Mouse (Mus musculus) left cerebral cortex, adult 2 months (tissue): ENCODE data around the gene Grk4. TPM values are rescaled to one million over a fixed set of nuclear protein-coding genes. Genes with fewer than 3 reads are reported as not detected.

Experiments
- DNase-seq, 2 experiments: peaks; one replicate each; pipeline ENCODE4 v3.0.0; 2021 to 2022; ENCODE audit warnings: low spot score in 2 of 2, mixed read lengths in 1 of 2; ENCODE audit errors: extremely low spot score in 1 of 2
- H3K27ac ChIP-seq: fragments of 200-600 bp; 2 replicates; pipeline ENCODE4 v1.8.1; 2022
- H3K4me3 ChIP-seq: fragments of 200-600 bp; 2 replicates; pipeline ENCODE4 v1.8.1; 2022
- CTCF ChIP-seq: fragments of 200-600 bp; IDR thresholded peaks from 2 replicates; pipeline ENCODE4 v1.8.1; 2022; ENCODE audit warnings: antibody characterized with exemption, mild to moderate bottlenecking, moderate library complexity
- intact Hi-C: fragments of 180-260 bp; cut with DNase I; formaldehyde crosslinking; loops from one replicate; pipeline ENCODE4 v1.15.1; 2025
- total RNA-seq, 2 experiments: library from RNA; stranded (reverse); gene quantifications; 2 replicates each; pipeline ENCODE4 v1.2.3; 2021

The Grk4 gene
- total RNA-seq, 2 experiments from 2014 or later, result 3.6 to 4.0 TPM

DNA sequence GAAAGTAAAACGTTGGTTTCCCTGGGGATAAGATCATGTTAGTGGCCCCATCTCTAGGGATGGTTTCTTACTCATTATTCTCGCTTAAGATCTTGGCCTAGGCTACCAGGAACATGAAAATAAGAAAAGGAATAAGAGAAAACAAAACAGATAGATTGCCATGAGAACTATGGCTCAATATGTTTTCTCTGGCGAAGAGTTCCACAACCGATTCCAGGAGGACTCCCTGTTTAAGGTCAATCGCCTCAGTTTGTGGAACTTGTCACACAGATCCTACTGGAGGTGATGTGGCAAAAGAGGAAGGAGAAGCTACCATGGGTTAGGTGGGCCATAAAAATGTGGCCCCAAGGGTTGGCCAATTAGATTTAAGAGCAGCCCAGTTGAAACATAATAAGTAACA is 54.6 kb downstream of the Grk4 start:
- intact Hi-C loops, result no loop called here
- H3K4me3 ChIP-seq, result no peak overlapping the region
- H3K27ac ChIP-seq, result no peak overlapping the region
- TF ChIP-seq CTCF, result no peak
- no peak for DNase-seq

DNA sequence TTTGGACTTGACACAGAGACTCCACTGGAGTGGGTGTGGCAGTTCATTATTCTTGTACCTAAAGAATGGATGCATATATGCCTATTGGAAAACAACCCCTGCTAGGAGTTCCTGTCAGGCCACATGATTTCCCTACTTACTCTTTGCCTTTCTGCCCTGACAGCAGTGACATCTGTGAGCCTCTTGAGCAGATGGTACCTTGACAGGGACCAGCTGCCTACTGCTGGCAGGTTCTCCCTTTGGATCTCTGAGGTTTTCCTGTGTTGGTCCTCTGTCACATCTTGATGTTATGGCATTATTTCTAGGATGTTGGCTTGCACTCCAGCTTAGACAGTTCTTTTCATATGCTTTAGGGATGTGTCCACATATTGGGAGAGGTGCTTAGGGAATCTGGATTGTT is 69.0 kb downstream of the Grk4 start:
- H3K4me3 ChIP-seq, result no peak overlapping the region
- DNase-seq, result no peak
- TF ChIP-seq CTCF, result no peak
- no peak overlapping the region for H3K27ac ChIP-seq
- intact Hi-C loops, result no loop called here

DNA sequence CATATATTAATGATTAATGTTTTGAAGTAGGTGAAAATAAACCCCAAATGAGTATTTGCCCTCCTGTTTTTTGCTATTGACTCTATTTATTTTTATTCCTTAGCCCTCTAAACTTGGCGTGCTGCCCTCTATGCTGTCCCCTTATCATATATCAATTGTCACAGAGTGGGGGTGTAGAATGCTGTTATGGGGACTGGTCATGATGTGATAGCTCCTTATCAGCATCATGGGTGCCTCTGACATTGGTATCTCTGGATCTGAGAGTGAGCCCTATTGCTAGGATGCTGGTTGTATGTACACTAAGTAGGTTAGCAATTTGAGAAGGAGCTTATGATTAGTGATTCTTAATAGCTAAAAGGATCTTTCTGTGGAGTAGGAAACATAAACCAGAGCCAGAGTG is 70.1 kb downstream of the Grk4 start:
- no peak for DNase-seq
- TF ChIP-seq CTCF, result no peak
- Histone ChIP-seq H3K27ac (no peak overlapping the region), H3K4me3 (no peak overlapping the region)
- intact Hi-C loops, result no loop called here

DNA sequence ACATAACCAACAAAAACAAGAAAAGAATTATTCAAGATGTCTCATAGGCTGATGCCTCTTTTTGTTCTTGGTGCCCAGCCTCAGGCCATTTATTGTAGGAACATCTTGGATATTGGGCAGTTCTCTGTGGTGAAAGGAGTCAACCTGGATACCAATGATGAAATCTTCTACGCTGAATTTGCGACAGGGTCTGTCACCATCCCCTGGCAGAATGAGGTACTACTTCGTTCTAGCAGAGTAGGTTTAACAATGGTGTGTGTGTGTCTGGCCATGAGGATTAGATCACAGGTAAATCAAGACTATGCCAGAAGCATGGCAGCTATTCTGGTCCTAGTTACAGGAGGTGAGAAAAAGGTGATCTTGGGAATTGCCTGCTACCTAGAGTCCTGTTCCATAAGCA is 91.3 kb downstream of the Grk4 start:
- intact Hi-C loops, result no loop called here
- no peak for DNase-seq
- no peak overlapping the region for H3K4me3 ChIP-seq
- TF ChIP-seq CTCF, result no peak
- H3K27ac ChIP-seq, result no peak overlapping the region

DNA sequence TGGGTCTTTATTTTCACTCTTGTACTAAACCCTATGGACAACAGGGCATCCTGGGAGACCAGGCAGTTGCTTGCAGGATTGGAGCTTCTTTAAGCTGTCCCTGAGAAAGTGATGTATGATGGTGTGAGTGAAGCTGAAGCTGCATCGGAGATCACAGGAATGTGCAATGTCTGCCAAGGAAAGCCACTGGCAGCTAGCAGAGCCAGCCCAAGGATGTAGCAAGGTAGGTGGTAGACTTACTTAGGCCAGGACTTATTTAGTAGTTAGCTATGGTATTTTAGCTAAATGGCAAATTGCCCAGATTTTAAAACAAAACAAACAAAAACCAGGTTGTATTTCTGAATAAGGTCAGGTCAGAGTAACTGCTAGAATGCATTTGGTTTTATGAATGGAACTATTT is 98.6 kb downstream of the Grk4 start:
- TF ChIP-seq CTCF, result no peak
- no peak overlapping the region for H3K27ac ChIP-seq
- intact Hi-C loops, result loop anchor here (5.0 kb wide), 1 partner anchor 86 kb away; no protein-coding TSS in a partner anchor
- no peak for DNase-seq
- H3K4me3 ChIP-seq, result no peak overlapping the region

DNA sequence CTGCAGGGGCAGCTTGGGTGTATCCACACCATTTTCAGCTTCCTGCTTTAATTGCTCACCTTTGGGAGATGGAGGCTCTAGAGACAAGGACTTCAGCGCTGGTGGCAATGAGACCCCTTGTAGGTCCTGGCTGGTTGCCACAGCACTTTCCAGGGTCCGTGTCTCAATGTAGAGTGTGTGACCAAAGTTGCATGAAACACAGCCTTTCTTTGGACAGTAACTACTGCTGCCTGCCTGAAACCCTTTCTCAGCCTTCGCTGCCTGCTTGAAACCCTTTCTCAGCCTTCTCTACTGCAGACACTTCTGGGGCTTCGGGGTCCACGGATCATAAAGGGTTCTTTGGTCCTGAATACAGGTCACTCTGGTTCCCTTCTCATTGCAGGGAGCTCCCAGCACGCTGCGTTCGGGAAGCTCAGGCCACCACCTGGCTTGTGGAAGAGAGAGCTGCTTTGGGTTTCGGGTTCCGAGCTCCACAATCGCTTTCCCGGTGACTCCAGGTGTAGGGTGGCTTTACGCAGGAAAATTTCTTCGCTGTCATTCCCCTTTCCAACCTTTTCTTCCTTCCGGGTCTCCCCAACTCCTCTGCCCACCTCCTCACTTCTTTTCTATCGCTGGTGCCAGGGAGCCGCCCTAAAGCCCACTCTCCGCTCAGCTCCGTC is 100.8 kb downstream of the Grk4 start:
- peak; percentile 12 to 22 for DNase-seq
- Histone ChIP-seq H3K4me3 (peak overlapping the region; percentile 74), H3K27ac (peak overlapping the region; percentile 89)
- intact Hi-C loops, result loop anchor here (1.0 to 10.0 kb wide), 2 partner anchors 101 to 236 kb away; partner anchors contain the start of genes Grk4, Nop14 and Sh3bp2
- TF ChIP-seq CTCF, result no peak

DNA sequence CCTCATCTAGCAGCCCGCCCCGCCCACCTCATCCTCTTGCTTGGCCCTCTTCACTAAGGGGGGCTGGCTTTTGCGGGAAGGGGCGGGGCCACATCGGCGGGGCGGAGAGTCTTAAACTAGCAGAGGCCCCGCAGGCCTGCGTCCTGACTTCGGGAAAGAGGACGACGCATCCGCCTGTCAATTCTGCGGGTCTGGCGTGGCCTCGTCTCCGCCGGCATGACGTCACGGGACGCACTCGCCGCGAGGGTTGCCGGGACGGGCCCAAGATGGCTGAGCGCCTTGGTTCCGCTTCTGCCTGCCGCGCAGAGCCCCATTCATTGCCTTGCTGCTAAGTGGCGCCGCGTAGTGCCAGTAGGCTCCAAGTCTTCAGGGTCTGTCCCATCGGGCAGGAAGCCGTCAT is 101.3 kb downstream of the Grk4 start, which contains the start of gene Htt:
TSS of gene Htt (plus strand) at position 232 of the 400 bp plus-strand sequence.
- no peak for TF ChIP-seq CTCF
- Histone ChIP-seq H3K27ac (peak within 1 kb of the TSS; percentile 89), H3K4me3 (peak within 1 kb of the TSS; percentile 74)
- peak; percentile 98 for DNase-seq
- intact Hi-C loops, result loop anchor here (1.0 to 10.0 kb wide), 2 partner anchors 101 to 237 kb away; partner anchors contain the start of genes Grk4, Nop14 and Sh3bp2

DNA sequence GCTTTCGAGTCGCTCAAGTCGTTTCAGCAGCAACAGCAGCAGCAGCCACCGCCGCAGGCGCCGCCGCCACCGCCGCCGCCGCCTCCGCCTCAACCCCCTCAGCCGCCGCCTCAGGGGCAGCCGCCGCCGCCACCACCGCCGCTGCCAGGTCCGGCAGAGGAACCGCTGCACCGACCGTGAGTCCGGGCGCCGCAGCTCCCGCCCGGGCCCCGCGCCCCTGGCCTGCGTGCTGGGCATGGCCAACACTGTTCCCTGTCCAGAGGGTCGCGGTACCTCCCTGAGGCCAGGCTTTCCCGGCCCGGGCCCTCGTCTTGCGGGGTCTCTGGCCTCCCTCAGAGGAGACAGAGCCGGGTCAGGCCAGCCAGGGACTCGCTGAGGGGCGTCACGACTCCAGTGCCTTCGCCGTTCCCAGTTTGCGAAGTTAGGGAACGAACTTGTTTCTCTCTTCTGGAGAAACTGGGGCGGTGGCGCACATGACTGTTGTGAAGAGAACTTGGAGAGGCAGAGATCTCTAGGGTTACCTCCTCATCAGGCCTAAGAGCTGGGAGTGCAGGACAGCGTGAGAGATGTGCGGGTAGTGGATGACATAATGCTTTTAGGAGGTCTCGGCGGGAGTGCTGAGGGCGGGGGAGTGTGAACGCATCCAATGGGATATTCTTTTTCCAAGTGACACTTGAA is 101.9 kb downstream of the Grk4 start:
- TF ChIP-seq CTCF, result no peak
- Histone ChIP-seq H3K27ac (peak overlapping the region; percentile 89), H3K4me3 (peak overlapping the region; percentile 74)
- DNase-seq, result peak; percentile 41 to 45
- intact Hi-C loops, result loop anchor here (1.0 to 10.0 kb wide), 2 partner anchors 102 to 237 kb away; partner anchors contain the start of genes Grk4, Nop14 and Sh3bp2

DNA sequence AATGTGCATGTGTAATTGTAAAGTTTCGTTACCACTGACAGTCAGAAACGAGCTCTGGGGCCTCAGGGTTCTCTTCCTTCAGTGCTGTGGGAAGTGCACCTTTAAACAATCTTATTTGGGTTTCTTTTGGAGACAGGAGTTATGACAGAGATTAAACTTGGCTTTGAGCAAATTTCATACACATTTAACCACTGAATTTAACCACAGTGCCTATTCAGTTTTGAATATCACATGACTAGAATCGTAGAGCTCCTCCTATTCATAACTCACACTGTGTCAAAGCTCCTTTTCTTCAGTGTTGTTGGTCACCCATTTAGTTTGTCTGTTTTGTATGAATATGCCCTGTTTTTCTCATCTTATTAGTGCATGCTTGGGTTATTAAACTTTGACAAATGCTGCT is 111.6 kb downstream of the Grk4 start:
- intact Hi-C loops, result no loop called here
- TF ChIP-seq CTCF, result no peak
- DNase-seq, result no peak

DNA sequence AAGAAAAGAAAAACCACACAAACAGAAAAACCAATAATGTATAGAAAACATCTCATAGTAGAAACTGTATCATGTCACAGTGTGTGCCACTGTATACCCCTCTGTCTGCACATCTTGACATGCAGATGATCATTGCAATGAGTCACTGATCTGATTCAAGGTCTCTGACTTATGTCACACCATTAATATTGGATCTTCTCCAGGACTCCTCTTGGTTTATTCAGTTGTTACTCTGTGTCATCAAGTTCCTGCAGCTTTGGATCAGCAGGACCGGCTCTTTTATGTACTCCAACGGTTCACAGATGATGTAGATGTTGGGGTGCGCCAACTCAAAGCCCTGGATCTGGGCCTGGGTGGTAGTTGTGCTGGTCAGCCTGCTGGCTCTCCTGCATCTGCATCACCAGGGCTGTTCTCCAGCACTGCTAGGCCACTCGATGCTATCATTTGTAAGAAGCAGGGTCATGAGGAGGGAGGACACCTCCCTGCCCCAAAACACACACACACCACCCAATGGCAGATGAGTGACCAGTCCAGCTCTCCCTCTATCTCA is 112.6 kb downstream of the Grk4 start:
- Histone ChIP-seq H3K4me3 (no peak overlapping the region), H3K27ac (no peak overlapping the region)
- intact Hi-C loops, result no loop called here
- TF ChIP-seq CTCF, result no peak
- DNase-seq, result no peak

More for the DNA sequence above, 111.6 kb downstream of the Grk4 start:
- Histone ChIP-seq H3K27ac (no peak overlapping the region), H3K4me3 (no peak overlapping the region)

DNA sequence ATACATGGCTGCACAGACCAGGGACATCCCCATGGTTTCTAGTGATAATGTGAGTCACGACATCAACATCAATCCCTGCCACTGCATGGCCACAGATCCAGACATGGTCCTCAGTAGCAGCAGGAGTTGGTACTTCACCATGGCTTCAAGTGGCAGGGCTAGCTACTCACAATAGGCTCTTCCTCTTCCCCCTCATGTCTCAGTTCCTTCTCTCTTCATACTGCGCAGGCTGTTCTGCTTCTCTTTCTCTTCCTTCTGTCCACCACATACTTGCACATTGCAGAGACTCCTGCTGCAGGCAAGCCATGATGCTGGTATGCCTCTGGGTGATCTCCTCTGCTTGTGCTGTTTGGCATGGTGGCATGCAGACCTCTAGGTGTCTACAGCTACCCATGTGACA is 113.2 kb downstream of the Grk4 start:
- intact Hi-C loops, result no loop called here
- TF ChIP-seq CTCF, result no peak
- no peak for DNase-seq
- H3K4me3 ChIP-seq, result no peak overlapping the region
- H3K27ac ChIP-seq, result no peak overlapping the region

DNA sequence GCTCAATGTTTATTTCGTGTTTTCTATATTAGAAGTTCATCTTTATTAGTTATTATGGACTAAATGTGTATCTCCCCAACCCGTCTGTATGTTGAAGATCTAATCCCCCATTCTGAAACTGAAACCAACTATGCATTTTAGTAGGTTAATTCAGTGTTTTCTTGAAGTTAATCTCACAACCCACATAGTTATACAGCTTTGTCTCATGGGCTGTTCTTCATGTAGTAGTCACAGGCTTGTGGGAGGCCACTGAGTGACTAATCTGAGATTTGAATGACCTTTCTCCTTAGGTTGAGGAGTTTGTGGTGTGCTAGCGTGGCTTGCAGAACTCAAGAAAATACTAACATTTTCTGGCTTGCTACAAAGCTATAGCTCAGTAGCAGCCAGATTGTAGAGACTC is 124.8 kb downstream of the Grk4 start:
- Histone ChIP-seq H3K4me3 (no peak overlapping the region), H3K27ac (no peak overlapping the region)
- intact Hi-C loops, result no loop called here
- no peak for TF ChIP-seq CTCF
- DNase-seq, result no peak
